Mouse (Mus musculus): ENCODE data around the gene Lpcat2. TPM values are rescaled to one million over a fixed set of nuclear protein-coding genes. Genes with fewer than 3 reads are reported as not detected.
"Not testable (repeated sequence)": the region's sequence is repeated elsewhere in the genome, so short reads cannot be mapped to it uniquely, and the experiment has no call there.

Lpcat2 gene
- polyA plus RNA-seq, 1 experiment, result 14.8 TPM

GRCm38 (mm10) chr8:92858475-92859182 is 3.5 kb downstream of the Lpcat2 start:
- Histone ChIP-seq H3K27ac (ENCODE audit: control insufficient read depth, insufficient read depth, low read depth, low read length, poor library complexity) (no peak overlapping the region), H3K4me3 (replicated peaks; ENCODE audit: control insufficient read depth, low read depth, low read length) (no peak overlapping the region), H3K4me1 (ENCODE audit: control insufficient read depth, insufficient read depth, low read length) (peaks cover 4% of the 10 kb centered on the region)
- TF ChIP-seq POLR2A (IDR thresholded peaks at IDR 0.05; ENCODE audit: borderline replicate concordance, control insufficient read depth, low read depth, low read length), result no peak
- TF ChIP-seq CTCF (IDR thresholded peaks at IDR 0.05; ENCODE audit: control insufficient read depth, insufficient read depth, low read length), result no peak
- 84% methylated on average over 14 of the region's 14 CpGs for WGBS

DNA sequence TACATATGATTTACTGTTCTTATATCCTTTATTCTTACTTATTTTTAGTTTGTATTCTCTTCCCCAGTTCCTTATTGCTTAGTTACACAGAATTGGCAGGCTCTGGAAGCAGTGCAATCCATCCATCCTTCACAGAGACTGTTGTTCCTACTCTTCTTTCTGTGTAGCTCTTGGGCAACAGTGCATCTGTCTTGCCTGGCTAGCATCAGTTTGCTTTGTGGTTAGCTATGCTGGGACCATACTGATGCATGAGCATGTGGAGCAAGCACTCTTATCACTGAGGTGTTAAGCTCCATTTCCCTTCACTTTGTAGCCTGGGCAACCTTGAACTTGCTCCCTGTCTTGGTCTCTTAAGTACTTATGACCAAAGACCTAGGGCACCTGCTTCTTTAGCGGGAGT is 6.8 kb downstream of the Lpcat2 start:
- Histone ChIP-seq H3K4me1 (ENCODE audit: control insufficient read depth, insufficient read depth, low read length) (peaks cover 1% of the 10 kb centered on the region; the same call in 1 of the 2 replicates), H3K4me3 (replicated peaks; ENCODE audit: control insufficient read depth, low read depth, low read length) (no peak overlapping the region), H3K27ac (ENCODE audit: control insufficient read depth, insufficient read depth, low read depth, low read length, poor library complexity) (no peak overlapping the region)
- WGBS, result 94% methylated on average over 1 of the region's 1 CpGs
- no peak for TF ChIP-seq POLR2A (IDR thresholded peaks at IDR 0.05; ENCODE audit: borderline replicate concordance, control insufficient read depth, low read depth, low read length)
- TF ChIP-seq CTCF (IDR thresholded peaks at IDR 0.05; ENCODE audit: control insufficient read depth, insufficient read depth, low read length), result no peak

DNA sequence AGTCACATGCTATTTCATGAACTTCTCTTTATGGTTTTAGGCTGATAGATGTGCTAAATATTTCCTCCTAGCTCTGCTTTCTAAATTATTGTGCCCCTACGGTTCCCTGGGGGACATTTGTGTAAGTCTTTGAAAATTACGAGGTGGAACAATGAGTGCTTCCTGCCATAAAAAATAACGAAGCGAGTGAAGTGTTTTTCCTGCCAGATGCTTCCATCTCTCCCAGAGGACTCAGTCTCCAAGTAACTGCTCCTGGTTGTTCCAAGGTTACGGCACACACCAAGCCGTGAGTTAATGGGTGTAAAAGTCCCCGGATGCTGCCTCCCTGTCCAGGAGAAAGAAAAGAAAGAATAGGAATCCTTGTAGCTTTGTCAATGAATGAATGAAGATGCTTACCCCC is 15.1 kb downstream of the Lpcat2 start:
- Histone ChIP-seq H3K4me3 (replicated peaks; ENCODE audit: control insufficient read depth, low read depth, low read length) (no peak overlapping the region), H3K4me1 (ENCODE audit: control insufficient read depth, insufficient read depth, low read length) (no peaks in the 10 kb centered on the region), H3K27ac (ENCODE audit: control insufficient read depth, insufficient read depth, low read depth, low read length, poor library complexity) (no peak overlapping the region)
- no peak for TF ChIP-seq POLR2A (IDR thresholded peaks at IDR 0.05; ENCODE audit: borderline replicate concordance, control insufficient read depth, low read depth, low read length)
- TF ChIP-seq CTCF (IDR thresholded peaks at IDR 0.05; ENCODE audit: control insufficient read depth, insufficient read depth, low read length), result no peak
- WGBS, result 53% methylated on average over 7 of the region's 7 CpGs

- no peak for TF ChIP-seq CTCF (IDR thresholded peaks at IDR 0.05; ENCODE audit: control insufficient read depth, insufficient read depth, low read length)
- no peak for TF ChIP-seq POLR2A (IDR thresholded peaks at IDR 0.05; ENCODE audit: borderline replicate concordance, control insufficient read depth, low read depth, low read length)
- H3K4me3 ChIP-seq (replicated peaks; ENCODE audit: control insufficient read depth, low read depth, low read length), result no peak overlapping the region
- 84% methylated on average over 10 of the region's 10 CpGs for WGBS
- H3K27ac ChIP-seq (ENCODE audit: control insufficient read depth, insufficient read depth, low read depth, low read length, poor library complexity), result no peak overlapping the region
- H3K4me1 ChIP-seq (ENCODE audit: control insufficient read depth, insufficient read depth, low read length), result no peaks in the 10 kb centered on the region
These were observed 17.1 kb downstream of the Lpcat2 start for GRCm38 (mm10) chr8:92872063-92872759.

GRCm38 (mm10) chr8:92875795-92876194 is 20.7 kb downstream of the Lpcat2 start:
- H3K27ac ChIP-seq (ENCODE audit: control insufficient read depth, insufficient read depth, low read depth, low read length, poor library complexity), result no peak overlapping the region
- WGBS, result 52% methylated on average over 10 of the region's 10 CpGs
- no peaks in the 10 kb centered on the region for H3K4me1 ChIP-seq (ENCODE audit: control insufficient read depth, insufficient read depth, low read length)

GRCm38 (mm10) chr8:92881247-92881646 is 26.1 kb downstream of the Lpcat2 start:
- no peak overlapping the region for H3K4me3 ChIP-seq (replicated peaks; ENCODE audit: control insufficient read depth, low read depth, low read length)
- WGBS, result 29% methylated on average over 4 of the region's 4 CpGs
- TF ChIP-seq POLR2A (IDR thresholded peaks at IDR 0.05; ENCODE audit: borderline replicate concordance, control insufficient read depth, low read depth, low read length) (no peak), CTCF (IDR thresholded peaks at IDR 0.05; ENCODE audit: control insufficient read depth, insufficient read depth, low read length) (no peak)
- no peak overlapping the region for H3K27ac ChIP-seq (ENCODE audit: control insufficient read depth, insufficient read depth, low read depth, low read length, poor library complexity)
- peaks cover 3% of the 10 kb centered on the region; the same call in 1 of the 2 replicates for H3K4me1 ChIP-seq (ENCODE audit: control insufficient read depth, insufficient read depth, low read length)

More at GRCm38 (mm10) chr8:92875795-92876194, 20.7 kb downstream of the Lpcat2 start:
- TF ChIP-seq CTCF (IDR thresholded peaks at IDR 0.05; ENCODE audit: control insufficient read depth, insufficient read depth, low read length), result no peak
- no peak for TF ChIP-seq POLR2A (IDR thresholded peaks at IDR 0.05; ENCODE audit: borderline replicate concordance, control insufficient read depth, low read depth, low read length)
- no peak overlapping the region for H3K4me3 ChIP-seq (replicated peaks; ENCODE audit: control insufficient read depth, low read depth, low read length)

DNA sequence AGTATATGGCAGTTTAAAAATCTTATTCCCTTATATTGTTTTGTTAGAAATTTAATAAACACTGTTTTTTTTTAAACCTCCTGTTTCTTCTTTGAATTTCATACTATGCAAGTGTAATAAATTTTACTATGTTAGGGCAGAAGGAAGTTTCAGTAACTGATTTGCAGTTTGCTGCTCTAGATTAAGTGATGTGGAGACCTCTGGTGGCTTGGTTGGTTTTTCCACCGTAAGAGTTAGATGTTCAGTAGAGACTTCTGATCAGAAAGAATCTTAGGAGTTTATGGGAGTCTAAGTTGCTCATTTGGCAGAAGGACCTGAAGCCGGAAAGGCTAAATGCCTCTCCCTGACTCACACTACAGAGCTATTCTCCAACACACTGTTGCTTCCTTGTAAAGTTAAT is 28.6 kb downstream of the Lpcat2 start:
- no peak overlapping the region for H3K27ac ChIP-seq (ENCODE audit: control insufficient read depth, insufficient read depth, low read depth, low read length, poor library complexity)
- peaks cover 3% of the 10 kb centered on the region; the same call in 1 of the 2 replicates for H3K4me1 ChIP-seq (ENCODE audit: control insufficient read depth, insufficient read depth, low read length)
- TF ChIP-seq CTCF (IDR thresholded peaks at IDR 0.05; ENCODE audit: control insufficient read depth, insufficient read depth, low read length) (no peak), POLR2A (IDR thresholded peaks at IDR 0.05; ENCODE audit: borderline replicate concordance, control insufficient read depth, low read depth, low read length) (no peak)
- 61% methylated on average over 2 of the region's 2 CpGs for WGBS
- H3K4me3 ChIP-seq (replicated peaks; ENCODE audit: control insufficient read depth, low read depth, low read length), result no peak overlapping the region

DNA sequence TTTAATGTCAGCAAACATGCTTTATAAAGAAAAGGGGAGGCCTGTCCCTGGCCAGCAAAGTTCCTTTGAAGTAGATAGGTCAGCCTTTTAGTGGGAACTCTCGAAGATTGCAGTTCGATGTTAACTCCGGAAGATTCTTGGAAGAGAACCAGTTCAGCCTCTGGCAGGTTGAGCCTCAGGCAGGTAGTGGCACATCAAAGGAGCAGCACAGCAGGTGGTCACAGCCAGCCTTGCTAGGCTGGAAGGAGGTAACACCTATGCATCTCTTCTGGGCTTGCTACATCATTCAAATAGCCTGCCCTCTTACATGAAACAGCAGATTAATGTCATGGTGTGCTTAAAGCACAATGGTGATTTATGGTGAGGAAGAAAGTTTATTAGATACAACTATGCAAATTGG is 37.1 kb downstream of the Lpcat2 start:
- not testable (repeated sequence) for H3K4me1 ChIP-seq (ENCODE audit: control insufficient read depth, insufficient read depth, low read length); H3K4me3 ChIP-seq (replicated peaks; ENCODE audit: control insufficient read depth, low read depth, low read length); H3K27ac ChIP-seq (ENCODE audit: control insufficient read depth, insufficient read depth, low read depth, low read length, poor library complexity)
- WGBS, result 83% methylated on average over 3 of the region's 3 CpGs
